Mouse (Mus musculus) large intestine, adult 2 months (tissue): ENCODE measurements around the gene Dnajc6. TPM values are rescaled to one million over a fixed set of nuclear protein-coding genes. Genes with fewer than 3 reads are reported as not detected.

Experiments
- DNase-seq: peaks from one replicate; pipeline ENCODE4 v3.0.0-alpha.2; 2012; ENCODE audit warnings: low read depth, low spot score
- WGBS: fragments of 180-500 bp; shearing (Covaris S2); methylation state at CpG from one replicate; pipeline ENCODE4 v1.1.7; 2018; 5-methylcytosine and 5-hydroxymethylcytosine counted together
- polyA plus RNA-seq: library from polyadenylated mRNA; depleted of rRNA; stranded (reverse); fragments of >200 nt; gene quantifications from 2 replicates; pipeline ENCODE4 v1.2.3, GENCODE M21; 2012; rRNA removed

The Dnajc6 gene
- polyA plus RNA-seq: 0.44 and 0.57 TPM in 2 replicates

- no peak for DNase-seq
- WGBS: 2% methylated on average over 57 of the region's 57 CpGs
Observed at GRCm38 (mm10) chr4:101496534-101497237, at the start of gene Dnajc6. Gene Dnajc6 (plus strand): TSS chr4:101496648.

GRCm38 (mm10) chr4:101448701-101449100 lies 47.7 kb upstream of the Dnajc6 start:
- WGBS: 89% methylated on average over 8 of the region's 8 CpGs
- DNase-seq: no peak

- no peak for DNase-seq
- 61% methylated on average over 7 of the region's 7 CpGs for WGBS
Observed at GRCm38 (mm10) chr4:101449344-101449743, 47.1 kb upstream of the Dnajc6 start.

- no peak for DNase-seq
- WGBS: 76% methylated on average over 20 of the region's 20 CpGs
Observed at GRCm38 (mm10) chr4:101450150-101450780, 46.2 kb upstream of the Dnajc6 start.

- 88% methylated on average over 4 of the region's 4 CpGs for WGBS
- DNase-seq: no peak
Observed at GRCm38 (mm10) chr4:101451089-101451488, 45.4 kb upstream of the Dnajc6 start.

- no peak for DNase-seq
- WGBS: 91% methylated on average over 9 of the region's 9 CpGs
Observed at GRCm38 (mm10) chr4:101452829-101453228, 43.6 kb upstream of the Dnajc6 start.

GRCm38 (mm10) chr4:101457176-101457575 lies 39.3 kb upstream of the Dnajc6 start:
- 90% methylated on average over 8 of the region's 8 CpGs for WGBS
- DNase-seq: no peak

- DNase-seq: peak; percentile 11
- 32% methylated on average over 2 of the region's 2 CpGs for WGBS
Observed at GRCm38 (mm10) chr4:101458341-101458740, 38.1 kb upstream of the Dnajc6 start.

GRCm38 (mm10) chr4:101459358-101459757 lies 37.1 kb upstream of the Dnajc6 start:
- no peak for DNase-seq
- 83% methylated on average over 4 of the region's 4 CpGs for WGBS

- 58% methylated on average over 1 of the region's 1 CpGs for WGBS
- DNase-seq: no peak
Observed at GRCm38 (mm10) chr4:101460114-101460513, 36.3 kb upstream of the Dnajc6 start.

GRCm38 (mm10) chr4:101462065-101462464 lies 34.4 kb upstream of the Dnajc6 start:
- 62% methylated on average over 2 of the region's 2 CpGs for WGBS
- no peak for DNase-seq

GRCm38 (mm10) chr4:101466264-101466663 lies 30.2 kb upstream of the Dnajc6 start:
- WGBS: 66% methylated on average over 3 of the region's 3 CpGs

GRCm38 (mm10) chr4:101469242-101469641 lies 27.2 kb upstream of the Dnajc6 start:
- no peak for DNase-seq
- 55% methylated on average over 5 of the region's 5 CpGs for WGBS

More at GRCm38 (mm10) chr4:101466264-101466663, 30.2 kb upstream of the Dnajc6 start:
- no peak for DNase-seq

GRCm38 (mm10) chr4:101470543-101470942 lies 25.9 kb upstream of the Dnajc6 start:
- WGBS: 38% methylated on average over 5 of the region's 5 CpGs
- no peak for DNase-seq

- no peak for DNase-seq
- WGBS: 84% methylated on average over 3 of the region's 3 CpGs
Observed at GRCm38 (mm10) chr4:101472767-101473166, 23.7 kb upstream of the Dnajc6 start.

- WGBS: 64% methylated on average over 8 of the region's 8 CpGs
- DNase-seq: no peak
Observed at GRCm38 (mm10) chr4:101490320-101490917, 6.0 kb upstream of the Dnajc6 start.

- WGBS: 70% methylated on average over 6 of the region's 6 CpGs
- no peak for DNase-seq
Observed at GRCm38 (mm10) chr4:101491704-101492103, 4.7 kb upstream of the Dnajc6 start.

GRCm38 (mm10) chr4:101493611-101494197 lies 2.7 kb upstream of the Dnajc6 start:
- no peak for DNase-seq

- 5% methylated on average over 28 of the region's 28 CpGs for WGBS
- DNase-seq: no peak
Observed at GRCm38 (mm10) chr4:101496188-101496533, 287 bp upstream of the Dnajc6 start.

GRCm38 (mm10) chr4:101497336-101497735 lies 888 bp downstream of the Dnajc6 start:
- DNase-seq: no peak
- WGBS: 5% methylated on average over 14 of the region's 14 CpGs
